Mouse (Mus musculus): Measurements from ENCODE around the gene Aff3.

DNA sequence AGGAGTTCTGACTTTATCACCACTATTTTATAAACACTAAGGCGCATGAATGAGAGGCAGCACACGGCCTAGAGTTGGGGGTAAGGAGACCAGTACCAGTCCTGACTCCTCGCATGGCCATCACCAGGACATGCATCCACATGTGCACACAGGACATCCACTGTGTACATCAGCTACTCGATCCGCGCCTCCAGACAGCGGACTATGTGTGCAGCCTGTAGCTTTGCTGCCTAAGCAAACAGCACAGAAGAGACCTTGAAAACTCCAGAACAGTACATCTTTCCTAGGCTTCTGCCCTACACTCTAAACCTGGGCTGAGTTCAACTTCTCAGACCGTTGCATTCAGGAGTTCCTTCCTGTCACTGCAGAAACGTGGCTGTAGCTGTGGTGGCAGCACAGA is 104.1 kb downstream of the Aff3 start:
- TF ChIP-seq CTCF (IDR thresholded peaks at IDR 0.05; ENCODE audit: low read depth), result no peak
- TF ChIP-seq EP300 (optimal IDR thresholded peaks at IDR 0.05), result no peak

Data from stomach, postnatal 0 days (tissue).